Mouse (Mus musculus) heart, postnatal 14 days (tissue): ENCODE results near the gene Gm30191. TPM values are rescaled to one million over a fixed set of nuclear protein-coding genes. Genes with fewer than 3 reads are reported as not detected.
"Not testable (repeated sequence)": the region's sequence is repeated elsewhere in the genome, so short reads cannot be mapped to it uniquely, and the experiment has no call there.

Source experiments
- DNase-seq, 2 experiments: peaks; one replicate each; pipeline ENCODE4 v3.0.0; 2021 to 2022
- intact Hi-C: fragments of 180-260 bp; cut with DNase I; formaldehyde crosslinking; loops from one replicate; pipeline ENCODE4 v1.15.1; 2025
- total RNA-seq, 2 experiments: library from RNA; stranded (reverse); gene quantifications; 2 replicates each; pipeline ENCODE4 v1.2.3; 2021

Gene Gm30191
- total RNA-seq, 2 experiments from 2014 or later: not detected

DNA sequence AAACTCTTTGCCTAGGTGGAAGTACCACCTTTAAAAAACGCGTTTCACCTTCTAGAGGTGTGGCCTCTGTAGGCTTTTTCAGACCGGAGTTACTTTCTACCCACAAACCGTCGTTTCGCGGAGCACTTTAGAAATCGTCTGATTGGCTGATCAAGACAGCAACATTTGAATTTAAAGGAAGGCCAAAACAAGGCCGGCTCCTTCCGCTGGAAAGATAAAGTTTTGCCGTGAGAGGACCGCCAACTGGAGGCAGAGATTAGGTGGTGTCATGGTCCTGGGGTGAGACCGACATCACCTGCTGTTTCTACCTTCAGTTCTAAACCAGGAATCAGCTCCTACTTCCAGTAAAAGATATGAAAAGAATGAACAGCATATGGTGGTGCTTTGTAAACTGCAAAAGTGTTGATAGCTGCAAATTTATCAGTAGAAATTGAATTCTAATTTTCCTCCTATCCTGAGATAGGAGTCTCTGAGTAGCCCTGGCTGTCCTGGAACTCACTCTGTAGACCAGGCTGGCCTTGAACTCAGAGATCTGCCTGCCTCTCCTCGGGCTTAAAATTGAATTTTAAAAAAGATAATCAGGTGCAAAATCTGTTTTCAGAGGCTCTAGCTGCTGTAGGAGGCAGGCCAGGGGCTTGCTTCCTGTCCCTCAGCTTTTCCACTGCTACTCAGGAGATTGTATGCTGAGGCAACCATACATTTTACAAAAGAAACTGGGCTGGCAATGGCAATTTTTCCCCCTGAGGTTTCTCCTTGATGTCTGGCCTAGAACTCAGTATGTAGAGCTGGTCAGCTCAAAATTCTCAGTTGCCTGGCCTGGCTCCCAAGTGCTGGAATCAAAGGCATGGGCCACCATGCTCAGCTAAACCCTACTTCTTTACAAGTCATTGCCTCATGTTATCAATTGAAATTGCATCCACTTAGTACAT, 26.9 kb downstream of the Gm30191 start:
- DNase-seq: no peak
- intact Hi-C loops: no loop called here

DNA sequence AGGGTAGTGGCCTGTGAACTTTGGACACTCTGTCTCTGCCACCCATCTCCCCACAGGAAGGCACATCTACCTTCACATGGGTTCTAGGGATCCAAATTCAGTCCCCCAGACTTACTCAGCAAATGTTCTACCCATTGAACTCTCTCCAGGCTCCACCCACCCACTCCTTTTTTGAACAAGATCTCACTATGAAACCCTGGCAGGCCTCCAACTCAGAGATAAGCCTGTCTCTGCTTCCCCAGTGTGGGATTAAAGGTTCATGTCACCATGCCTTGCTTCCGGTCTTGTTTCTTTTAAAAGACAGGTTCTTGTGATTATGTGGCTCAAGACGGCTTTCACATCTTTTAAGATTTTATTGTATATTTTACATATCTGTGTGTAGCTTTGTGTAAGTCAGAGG, 38.2 kb downstream of the Gm30191 start:
- no peak for DNase-seq
- intact Hi-C loops: no loop called here

DNA sequence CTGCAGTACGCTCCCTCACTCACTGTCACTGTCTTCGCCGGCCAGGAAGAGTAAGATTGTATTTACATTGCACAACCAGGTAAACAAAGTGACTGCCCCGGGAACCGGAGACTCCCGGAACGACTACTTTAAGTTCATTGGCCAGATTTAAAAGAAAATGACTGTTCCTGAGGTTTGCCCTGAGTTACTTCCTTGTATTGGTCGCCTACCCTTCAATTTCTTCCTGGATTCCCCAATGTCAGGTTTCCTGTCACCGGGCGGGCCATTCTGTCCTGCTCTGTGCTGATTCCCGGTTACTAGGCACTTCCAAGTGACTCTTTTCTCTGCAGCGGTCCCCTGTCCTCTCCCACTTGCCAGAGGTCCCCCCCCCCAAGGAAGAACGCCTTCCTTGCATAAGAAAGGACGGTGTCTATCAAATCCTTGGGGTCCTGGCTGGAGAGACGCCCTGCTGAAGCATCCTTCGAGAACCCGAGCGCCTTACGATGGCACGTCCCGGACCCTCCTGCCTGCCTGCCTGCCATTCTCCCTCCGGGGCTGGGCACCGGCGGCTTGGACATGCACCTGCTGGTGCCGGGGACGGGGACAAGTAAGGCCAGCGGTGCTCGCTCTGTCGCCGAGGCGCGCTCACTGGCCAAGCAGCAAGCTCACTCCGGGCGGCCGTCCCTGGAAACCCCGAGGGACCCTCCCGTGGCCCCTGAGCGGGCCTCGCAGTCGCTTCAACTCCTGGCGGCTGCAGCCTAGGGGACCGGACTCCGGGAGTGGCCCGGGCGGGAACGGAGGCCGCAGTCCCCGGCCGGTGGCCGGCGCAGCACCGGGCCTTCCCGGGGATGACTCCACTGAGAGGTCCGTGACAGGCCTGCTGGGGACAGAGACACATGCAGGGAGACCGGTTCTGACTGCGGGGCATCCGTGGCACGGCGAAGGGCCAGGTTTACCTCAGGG, 39.8 kb downstream of the Gm30191 start:
- intact Hi-C loops: loop anchor here (2.0 kb wide), 1 partner anchor 100 kb away; the partner anchor contains the start of gene Cep85
- peak in 1 of 2 experiments; percentile 9 for DNase-seq

DNA sequence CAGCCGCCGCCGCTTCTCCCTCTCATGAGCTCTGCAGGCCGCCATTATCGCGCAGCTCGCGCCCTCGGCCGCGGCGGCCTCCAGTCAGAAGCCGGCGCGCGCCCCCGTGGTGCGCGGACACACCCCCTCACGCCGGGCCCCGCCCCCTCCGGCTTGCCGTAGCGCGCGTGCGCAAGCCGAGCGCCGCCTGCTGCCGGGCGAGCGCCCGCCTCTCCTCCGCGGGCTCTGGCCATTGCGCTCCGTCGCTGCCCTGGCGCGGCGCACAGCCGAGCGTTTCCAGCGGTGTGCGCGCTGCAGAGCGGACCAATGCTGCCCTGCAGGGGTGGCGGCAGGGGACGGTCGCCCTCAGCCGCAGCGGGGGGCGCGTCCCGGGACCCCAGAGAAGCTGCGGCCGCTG, 40.4 kb downstream of the Gm30191 start:
- DNase-seq: peak; percentile 99
- intact Hi-C loops: loop anchor here (2.0 kb wide), 1 partner anchor 100 kb away; the partner anchor contains the start of gene Cep85

DNA sequence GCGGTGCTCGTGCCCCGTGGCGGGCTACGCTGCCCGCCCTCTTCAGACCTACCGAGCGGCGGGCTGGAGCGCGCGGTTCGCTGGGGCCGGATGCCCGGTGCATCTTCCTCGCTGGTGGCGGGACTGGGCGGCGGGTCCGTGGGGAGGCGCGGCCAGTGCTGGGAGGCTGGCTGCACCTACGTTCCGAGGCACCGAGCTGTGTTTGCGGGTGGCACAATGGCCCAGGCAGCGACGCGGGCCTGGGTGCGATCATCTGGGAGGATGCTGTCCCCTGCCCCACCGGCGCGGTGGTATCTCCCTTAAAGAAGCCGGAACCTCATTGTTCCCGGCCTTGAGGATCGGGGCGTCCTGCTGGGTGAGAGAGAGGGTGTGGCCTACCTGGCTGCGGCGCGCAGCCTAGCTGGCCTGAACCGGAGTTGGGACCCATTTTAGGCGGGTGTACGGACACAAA, 40.9 kb downstream of the Gm30191 start, which contains the start of gene Pdik1l:
TSS of gene Pdik1l (minus strand) at position 321 of the 451 bp plus-strand sequence.
- DNase-seq: peak; percentile 73 to 75
- intact Hi-C loops: loop anchor here (2.0 kb wide), 1 partner anchor 101 kb away; the partner anchor contains the start of gene Cep85

DNA sequence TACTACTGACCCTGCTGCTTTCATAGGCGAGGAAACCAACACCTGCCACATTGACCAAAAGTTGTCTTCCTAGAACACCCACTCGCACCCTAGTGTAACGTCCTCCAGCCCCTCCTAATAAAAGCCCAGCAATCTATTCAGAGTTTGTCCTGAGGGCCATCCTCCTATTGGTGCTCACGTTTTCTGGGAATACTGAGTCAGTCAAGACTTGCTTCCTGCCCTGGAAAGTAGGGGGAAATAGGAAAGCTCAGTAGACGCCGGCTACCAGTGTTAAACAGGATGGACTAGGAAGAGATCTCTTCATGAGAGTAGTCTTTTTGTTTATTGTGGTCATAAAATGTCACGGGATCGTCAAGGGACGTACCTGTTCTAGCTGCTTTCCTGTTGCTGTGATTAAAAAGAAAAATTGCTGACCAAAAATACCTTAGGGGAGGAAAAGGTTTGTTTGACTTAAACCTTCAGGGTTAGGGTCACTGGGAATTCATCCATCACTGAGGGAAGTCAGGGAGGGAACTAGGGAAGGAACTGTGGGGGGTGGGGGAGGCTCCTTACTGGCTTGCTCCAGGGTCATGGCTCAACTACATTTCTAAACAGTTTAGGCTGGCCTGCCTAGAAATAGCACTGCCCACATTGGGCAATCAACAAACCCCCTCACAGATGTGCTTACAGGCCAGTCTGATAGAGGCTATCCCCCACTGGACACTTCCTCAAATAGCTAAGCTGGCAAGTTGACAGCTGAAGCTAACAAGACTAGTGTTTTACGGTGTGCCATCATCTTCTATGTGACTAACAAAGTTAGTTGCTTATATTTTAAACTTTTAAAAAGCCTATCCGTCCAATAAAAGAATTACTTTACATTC, 41.9 kb downstream of the Gm30191 start:
- no peak for DNase-seq
- intact Hi-C loops: no loop called here

DNA sequence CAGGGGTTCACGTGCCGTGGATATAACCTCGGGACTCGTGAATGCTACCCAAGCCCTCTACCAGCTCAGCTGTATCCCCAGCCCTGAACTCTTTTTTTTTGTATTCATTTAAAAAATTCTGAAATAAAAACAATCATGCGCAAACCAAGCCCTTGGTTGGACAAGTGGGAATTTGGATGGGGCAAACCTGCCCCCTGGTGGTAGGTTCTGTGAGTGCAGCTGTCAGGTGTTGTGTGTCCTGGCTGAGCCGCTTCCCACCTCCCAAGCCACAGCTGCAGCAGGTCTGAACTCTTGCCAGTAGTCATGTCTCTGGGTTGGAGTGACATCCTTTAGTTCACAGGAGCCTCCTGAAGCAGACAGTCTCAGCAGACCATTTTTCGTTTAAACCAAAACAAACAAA, 45.3 kb downstream of the Gm30191 start:
- intact Hi-C loops: loop anchor here (2.0 to 5.0 kb wide), 4 partner anchors 29 to 255 kb away; no protein-coding TSS in a partner anchor

DNA sequence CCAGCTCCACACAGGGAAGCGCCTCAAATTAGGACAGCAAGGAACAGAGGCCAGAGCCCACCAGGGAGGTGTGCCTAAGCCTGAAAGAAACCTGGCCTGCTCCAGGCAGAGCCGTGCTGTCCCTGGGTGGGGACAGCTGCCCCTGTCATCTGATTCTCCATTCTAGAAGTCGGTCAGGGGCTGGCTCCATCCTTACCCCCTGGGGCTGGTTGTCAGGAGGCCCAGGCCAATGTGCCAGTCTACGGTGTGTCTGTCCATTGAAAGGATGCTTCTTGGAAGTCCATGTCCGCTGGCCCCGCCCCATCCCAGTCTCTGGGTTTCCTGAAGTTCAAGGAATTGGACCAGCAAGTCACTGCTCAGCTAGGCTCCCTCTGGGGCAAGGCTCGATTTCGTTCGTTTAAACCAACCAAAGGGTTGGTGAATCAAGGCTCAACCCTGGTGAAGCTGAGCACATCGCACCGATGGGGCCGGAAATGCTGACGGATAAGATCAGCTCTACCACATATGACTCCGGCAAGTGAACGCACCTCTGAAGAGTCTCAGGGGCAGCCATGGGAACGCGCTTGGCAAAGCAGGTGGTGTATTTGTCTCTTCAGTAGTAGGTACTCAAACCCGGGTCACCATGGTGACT, 46.4 kb downstream of the Gm30191 start:
- intact Hi-C loops: loop anchor here (2.0 to 5.0 kb wide), 4 partner anchors 30 to 256 kb away; no protein-coding TSS in a partner anchor

More for the DNA sequence above, 45.3 kb downstream of the Gm30191 start:
- DNase-seq: peak; percentile 82 to 87

DNA sequence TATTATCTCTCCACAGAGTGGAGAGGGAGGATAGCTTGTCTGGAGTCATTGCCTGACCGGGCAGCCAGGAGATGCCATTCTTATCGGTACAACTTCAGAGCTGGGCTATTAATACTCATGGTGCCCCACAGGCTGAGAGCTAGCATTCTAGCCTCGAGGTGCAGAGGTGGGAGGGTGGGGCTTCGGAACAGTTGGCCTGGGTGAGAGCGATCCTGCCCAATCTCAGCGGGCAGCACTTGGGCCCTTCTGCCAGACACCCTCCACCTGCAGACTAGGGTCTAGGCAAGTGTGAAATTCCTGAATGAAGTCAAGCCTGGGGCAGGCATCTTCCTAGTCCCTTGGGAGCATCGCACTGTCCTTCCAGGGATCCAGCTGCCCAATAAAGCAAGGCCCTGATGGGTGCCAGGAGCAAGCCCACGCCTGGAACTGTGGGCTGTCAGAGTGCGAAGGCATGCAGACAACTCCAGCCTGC, 47.0 kb downstream of the Gm30191 start:
- DNase-seq: peak; percentile 43 to 49
- intact Hi-C loops: loop anchor here (2.0 to 5.0 kb wide), 4 partner anchors 31 to 256 kb away; no protein-coding TSS in a partner anchor

More for the DNA sequence above, 46.4 kb downstream of the Gm30191 start:
- peak in 1 of 2 experiments; percentile 50 for DNase-seq

DNA sequence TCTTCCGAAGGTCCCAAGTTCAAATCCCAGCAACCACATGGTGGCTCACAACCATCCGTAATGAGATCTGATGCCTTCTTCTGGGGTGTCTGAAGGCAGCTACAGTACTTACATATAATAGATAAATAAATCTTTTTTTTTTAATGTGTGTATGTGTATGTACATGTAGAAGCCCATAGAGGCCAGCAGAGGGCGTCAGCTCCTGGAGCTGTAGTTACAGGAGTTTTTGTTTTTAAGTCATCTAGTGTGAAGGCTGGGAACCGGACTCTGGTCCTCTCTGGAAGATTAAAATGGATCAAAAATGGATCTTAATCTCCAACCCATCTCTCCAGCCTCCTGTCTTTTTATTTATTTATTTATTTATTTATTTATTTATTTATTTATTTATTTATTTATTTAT, 49.4 kb downstream of the Gm30191 start:
- DNase-seq, intact Hi-C loops: not testable (repeated sequence)

DNA sequence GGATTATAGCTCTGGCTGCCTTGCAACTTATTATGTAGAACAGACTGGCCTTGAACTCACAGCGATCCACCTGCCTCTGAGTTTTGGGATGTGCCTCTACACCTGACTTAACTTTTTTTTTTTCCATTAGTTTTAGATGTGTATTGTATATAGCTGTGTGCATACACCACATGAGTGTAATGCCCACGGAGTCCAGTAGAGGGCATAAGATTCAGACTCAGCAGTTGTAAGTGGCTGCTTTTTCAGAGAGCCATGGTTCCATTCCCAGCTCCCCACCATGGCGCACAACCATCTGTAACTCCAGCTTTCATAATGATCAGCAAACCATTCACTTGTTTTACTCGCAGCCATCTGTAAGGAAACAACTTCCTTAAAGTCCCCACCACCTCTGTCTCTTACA, 49.8 kb downstream of the Gm30191 start:
- no peak for DNase-seq
- intact Hi-C loops: no loop called here

DNA sequence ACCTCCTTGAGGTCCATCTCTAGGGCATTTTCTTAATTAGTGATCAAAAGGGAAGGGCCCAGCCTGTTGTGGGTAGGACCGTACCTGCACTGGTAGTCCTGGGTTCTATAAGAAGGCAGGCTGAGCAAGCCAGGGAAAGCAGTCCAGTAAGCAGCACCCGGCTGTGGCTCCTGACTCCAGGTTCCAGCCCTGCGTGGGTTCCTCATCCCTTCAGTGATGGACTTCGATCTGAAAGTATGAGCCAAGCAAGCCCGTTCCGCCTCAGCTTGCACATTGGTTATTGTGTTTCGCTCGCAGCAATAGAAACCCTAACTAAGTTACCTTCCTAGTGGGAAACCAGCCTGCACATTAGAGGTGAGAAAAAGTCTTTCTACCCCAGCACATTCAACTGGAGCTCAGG, 50.6 kb downstream of the Gm30191 start:
- intact Hi-C loops: no loop called here
- DNase-seq: no peak

DNA sequence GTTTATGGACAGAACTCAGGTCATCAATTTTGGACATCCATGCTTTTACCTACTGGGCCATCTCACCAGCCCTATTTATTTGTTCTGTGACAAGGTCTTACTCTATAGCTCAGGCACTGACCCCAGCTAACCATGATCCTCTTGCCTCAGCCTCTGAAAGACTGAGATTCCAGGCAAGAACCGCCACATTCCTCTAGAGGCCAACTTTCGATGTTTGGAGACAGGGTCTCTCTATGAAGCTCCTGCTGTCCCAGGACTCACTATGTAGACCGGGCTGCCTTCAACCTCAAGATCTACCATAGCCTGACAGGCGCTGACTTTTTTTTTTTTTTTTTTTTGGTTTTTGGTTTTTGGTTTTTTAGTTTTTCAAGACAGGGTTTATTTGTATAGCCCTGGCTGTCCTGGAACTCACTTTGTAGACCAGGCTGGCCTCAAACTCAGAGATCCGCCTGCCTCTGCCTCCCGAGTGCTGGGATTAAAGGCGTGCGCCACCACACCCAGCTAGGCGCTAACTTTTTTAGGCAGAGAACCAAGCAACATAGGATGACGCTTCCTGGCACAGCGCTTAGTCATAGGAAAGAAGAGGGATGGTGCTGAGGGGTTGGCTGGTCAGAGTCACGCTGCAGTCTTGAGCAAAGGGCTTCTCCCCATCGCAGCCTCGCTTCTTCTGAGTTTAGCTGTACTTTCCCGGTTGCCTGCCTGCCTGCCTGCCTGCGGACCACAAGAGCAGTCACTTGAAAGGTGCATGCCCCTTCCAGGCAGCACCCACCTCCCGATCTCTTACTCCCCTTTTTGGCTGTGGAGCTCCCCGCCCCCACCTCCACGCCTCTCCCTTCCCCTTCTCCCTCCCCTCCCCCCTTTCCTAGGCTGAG, 52.1 kb downstream of the Gm30191 start:
- intact Hi-C loops: no loop called here
- no peak for DNase-seq

DNA sequence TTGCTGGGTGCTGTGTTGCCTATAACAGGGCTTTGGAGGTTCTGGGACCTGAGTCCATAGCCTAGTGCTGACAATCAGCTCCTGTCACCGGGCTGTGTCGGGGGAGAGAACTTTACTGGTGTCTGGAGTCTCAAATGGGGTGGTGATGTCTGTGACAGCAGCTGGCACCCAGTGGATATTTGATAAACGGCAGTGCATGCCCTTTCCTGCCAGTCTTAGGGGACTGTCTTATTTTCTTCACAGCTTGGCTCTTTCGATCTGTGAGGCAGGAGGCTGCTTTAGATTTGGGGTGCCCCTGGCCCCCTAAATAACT, 52.7 kb downstream of the Gm30191 start:
- intact Hi-C loops: no loop called here
- no peak for DNase-seq
